Mouse (Mus musculus) forelimb bud, embryonic 11.5 days (tissue): Measurements from ENCODE around the gene Prickle2.

Experiments
- DNase-seq: peaks from one replicate; pipeline ENCODE4 v3.0.0-alpha.2; 2012; ENCODE audit warnings: low read depth, low spot score

Prickle2 gene

GRCm38 (mm10) chr6:92589381-92590065 is 116.4 kb downstream of the Prickle2 start:
- no peak for DNase-seq

GRCm38 (mm10) chr6:92584026-92584425 is 121.9 kb downstream of the Prickle2 start:
- DNase-seq = no peak

- no peak for DNase-seq
Observed at GRCm38 (mm10) chr6:92575227-92575626, 130.7 kb downstream of the Prickle2 start.

GRCm38 (mm10) chr6:92572139-92572538 is 133.8 kb downstream of the Prickle2 start:
- DNase-seq = no peak

- DNase-seq = no peak
Observed at GRCm38 (mm10) chr6:92570090-92570489, 135.9 kb downstream of the Prickle2 start.

- no peak for DNase-seq
Observed at GRCm38 (mm10) chr6:92569283-92569682, 136.7 kb downstream of the Prickle2 start.

GRCm38 (mm10) chr6:92559261-92559660 is 146.7 kb downstream of the Prickle2 start:
- DNase-seq = no peak

GRCm38 (mm10) chr6:92555675-92556074 is 150.3 kb downstream of the Prickle2 start:
- DNase-seq = no peak

- DNase-seq = no peak
Observed at GRCm38 (mm10) chr6:92553086-92553485, 152.9 kb downstream of the Prickle2 start.

GRCm38 (mm10) chr6:92549246-92549645 is 156.7 kb downstream of the Prickle2 start:
- DNase-seq = no peak

GRCm38 (mm10) chr6:92545204-92545603 is 160.8 kb downstream of the Prickle2 start:
- no peak for DNase-seq

GRCm38 (mm10) chr6:92543825-92544224 is 162.1 kb downstream of the Prickle2 start:
- no peak for DNase-seq

- DNase-seq = no peak
Observed at GRCm38 (mm10) chr6:92542402-92543101, 163.4 kb downstream of the Prickle2 start.

- DNase-seq = peak; percentile 54
Observed at GRCm38 (mm10) chr6:92534226-92535031, 171.5 kb downstream of the Prickle2 start.

- no peak for DNase-seq
Observed at GRCm38 (mm10) chr6:92533306-92534063, 172.5 kb downstream of the Prickle2 start.

- no peak for DNase-seq
Observed at GRCm38 (mm10) chr6:92532896-92533295, 173.1 kb downstream of the Prickle2 start.

- no peak for DNase-seq
Observed at GRCm38 (mm10) chr6:92532331-92532730, 173.6 kb downstream of the Prickle2 start.

- no peak for DNase-seq
Observed at GRCm38 (mm10) chr6:92526212-92526611, 179.7 kb downstream of the Prickle2 start.

GRCm38 (mm10) chr6:92525646-92526045 is 180.3 kb downstream of the Prickle2 start:
- no peak for DNase-seq

GRCm38 (mm10) chr6:92521526-92522075 is 184.4 kb downstream of the Prickle2 start:
- no peak for DNase-seq
